Mouse (Mus musculus) mouse embryonic stem cell (cell line): ENCODE measurements around the gene Pard3.

ENCODE experiments used
- in situ Hi-C, 2 experiments: fragments of 300-500 bp; cut with MboI; formaldehyde crosslinking; loops; 1 replicate in 1 of 2; 3 replicates in 1 of 2; pipeline ENCODE4 v1.14.3; 2019 to 2020; ENCODE audit warnings: low sequenced_read_pairs in 2 of 2, low pct_unique_long_range_greater_than_20kb in 1 of 2, mixed read lengths in 1 of 2; ENCODE audit not compliant: unreplicated experiment in 1 of 2

Gene Pard3

DNA sequence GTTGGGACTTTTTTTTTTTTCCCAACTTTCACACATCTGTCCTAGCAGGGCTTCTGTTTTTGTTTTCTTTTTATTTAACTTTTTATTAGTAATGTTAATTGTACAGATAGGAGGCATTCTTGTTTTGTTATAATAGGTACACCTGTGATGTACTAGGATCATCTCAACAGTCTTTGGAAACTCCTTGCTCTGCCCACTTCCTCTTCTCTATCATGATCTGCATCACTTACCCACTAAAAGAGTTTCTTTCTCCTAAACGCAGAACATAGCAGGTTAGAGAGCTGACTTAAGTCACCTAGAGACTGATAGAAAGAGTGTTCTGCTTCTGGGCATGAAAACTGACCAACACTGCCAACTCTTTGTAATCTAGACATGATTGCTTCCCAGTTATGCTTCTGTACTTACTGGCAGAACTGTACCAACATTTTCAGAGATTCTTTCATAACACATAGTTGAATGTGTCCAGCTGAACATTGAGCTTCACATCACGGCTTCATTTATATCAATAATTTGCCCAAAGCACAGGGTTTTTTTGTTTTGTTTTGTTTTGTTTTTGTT is 398.8 kb downstream of the Pard3 start:
- in situ Hi-C loops, result no loop called here

DNA sequence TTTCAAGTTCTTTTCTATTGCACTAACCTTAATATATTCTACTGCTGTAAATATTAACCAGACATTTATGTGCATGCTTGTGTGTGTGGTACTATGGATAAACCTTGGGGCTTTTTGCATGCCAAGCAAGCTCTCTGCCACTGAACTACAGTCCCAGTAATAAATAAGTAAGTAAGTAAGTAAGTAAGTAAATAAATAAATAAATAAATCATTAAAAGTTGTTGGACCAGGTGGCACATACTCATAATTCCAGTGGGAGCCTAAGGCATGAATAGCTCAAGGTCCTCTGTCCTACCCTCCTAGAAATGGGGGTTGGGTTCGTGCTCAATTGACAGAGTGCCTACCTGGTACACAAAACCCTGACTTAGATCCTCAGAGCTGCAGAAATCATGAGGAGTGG is 400.6 kb downstream of the Pard3 start:
- in situ Hi-C loops, result no loop called here

DNA sequence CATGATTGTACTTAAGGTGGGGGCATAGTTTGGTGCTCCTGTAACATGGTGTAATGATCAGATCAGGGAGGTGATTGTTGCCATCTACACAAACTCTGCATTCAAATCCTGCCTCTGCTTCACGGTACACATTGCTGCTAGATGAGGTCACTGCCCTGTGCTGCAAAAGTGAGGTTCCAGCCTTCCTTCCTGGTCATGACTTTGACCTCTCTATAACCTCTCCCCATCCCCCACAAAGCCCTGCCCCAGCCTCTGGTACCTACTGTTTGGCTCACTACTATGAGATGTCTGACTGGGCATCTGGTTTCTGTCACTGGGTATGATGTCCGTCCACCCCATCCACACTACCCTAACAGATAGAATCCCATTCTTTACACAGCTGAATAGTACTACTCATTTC is 408.5 kb downstream of the Pard3 start:
- in situ Hi-C loops, result no loop called here

DNA sequence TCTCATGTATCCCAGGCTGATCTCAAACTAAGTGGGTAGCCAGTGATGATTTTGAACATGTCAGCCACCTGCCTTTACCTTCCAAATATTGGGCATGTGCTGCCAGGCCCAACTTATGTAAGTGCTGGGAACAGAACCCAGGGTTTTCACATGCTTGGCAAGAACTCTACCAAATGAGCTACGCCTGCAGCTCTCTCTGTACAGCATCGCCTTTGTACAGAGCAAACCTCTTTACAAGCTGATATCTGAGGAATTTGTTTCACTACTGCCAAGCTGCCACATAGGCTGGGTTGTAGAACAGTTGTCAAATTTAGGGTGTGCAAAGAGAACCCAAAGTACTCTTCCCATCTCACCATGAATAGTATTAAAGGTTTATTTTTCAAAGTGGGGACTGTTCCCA is 416.3 kb downstream of the Pard3 start:
- in situ Hi-C loops, result no loop called here

DNA sequence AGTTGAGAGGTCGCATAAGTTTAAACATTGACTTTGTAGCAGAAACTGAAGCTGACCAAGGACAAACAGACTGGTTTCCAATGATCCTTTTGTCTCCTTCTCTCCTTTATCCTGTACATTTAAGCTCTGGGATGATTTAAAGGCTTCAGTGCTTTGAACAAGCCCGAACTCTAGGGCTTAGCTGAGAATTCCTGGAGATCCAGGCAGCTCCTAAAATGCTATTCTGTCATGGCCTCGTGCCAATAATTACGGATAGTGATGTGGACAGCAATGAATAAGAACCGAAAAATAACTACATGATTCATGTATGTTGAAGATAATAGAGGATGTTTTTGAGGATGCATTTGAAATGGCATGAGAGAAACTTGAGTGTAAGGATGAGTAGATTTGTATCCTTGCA is 421.9 kb downstream of the Pard3 start:
- in situ Hi-C loops, result no loop called here

DNA sequence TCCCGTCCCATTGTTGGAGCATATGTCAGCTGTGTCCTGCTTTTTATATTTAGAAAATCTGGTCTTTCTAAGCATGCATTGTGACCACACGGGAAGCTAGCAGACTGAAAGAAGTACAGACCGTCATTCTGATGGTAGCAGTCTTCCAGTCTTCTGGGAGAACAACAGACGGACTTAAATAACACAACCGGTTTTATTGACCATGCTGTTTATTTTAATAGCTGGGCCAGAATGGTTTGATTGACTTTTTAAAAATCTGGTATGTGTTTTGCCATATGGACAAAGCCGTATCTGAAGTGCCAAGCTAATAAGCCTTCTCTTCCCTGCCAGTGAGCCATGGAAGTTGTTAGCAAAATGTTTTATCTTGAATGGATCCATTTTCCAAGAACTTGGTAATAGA is 428.3 kb downstream of the Pard3 start:
- in situ Hi-C loops, result no loop called here

DNA sequence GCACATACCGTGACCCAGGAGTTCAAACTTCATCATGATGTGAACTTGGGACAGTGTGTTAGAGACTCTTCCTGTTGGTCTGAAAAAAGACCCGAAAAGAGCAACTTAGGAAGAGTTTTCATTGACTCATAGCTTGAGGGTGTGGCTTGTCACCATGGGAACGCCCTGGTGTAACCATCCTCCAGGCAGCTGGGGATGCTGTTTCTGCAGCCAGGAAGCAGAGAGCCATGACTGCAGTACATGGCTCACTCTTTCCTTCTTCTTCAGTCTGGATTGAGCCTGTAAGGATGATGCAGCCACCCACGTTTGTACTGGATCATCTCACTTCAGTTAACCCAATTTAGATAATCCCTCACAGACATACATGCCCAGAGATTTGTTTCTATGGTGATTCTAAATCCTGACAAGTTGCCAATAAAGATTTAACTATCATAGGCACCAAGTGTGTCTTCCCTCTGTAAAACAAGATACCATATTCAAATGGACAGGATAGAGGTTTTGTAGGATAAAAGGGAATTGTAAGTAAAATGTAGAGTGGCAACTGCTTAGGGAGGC is 431.6 kb downstream of the Pard3 start:
- in situ Hi-C loops, result no loop called here

DNA sequence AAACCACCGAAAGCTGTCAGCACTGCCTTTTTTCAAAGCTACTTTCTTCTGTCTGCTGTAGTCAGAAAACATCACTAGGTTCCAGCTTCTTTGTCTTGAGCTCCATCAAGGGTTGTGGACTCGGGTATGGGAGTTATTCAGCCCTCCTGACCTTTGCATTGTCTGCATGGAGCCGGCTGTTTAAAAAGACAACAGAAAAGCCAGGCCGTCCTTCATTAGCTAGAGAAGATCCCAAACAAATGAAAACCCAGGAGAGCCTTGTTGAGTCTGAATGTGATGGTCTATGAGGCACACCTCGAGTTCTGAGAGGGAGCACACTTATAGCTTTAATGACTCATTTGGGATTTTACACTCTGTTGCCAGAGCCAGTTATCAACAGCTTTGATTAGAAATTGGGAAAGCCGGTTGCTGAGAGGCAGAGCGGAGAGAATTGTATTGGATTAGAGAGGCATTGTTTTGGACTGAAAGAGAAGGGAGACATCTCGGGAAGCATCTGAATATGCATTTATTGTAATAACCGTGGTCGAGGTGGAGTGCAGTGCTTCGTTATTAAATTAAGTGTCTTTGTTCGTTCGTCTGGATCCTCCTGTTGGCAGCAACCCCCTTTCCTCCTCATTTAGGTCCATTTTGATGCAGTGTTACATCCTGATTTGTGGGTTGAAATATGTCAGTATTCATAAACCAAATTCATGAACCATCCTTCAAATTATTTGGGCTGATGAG is 435.5 kb downstream of the Pard3 start:
- in situ Hi-C loops, result no loop called here

DNA sequence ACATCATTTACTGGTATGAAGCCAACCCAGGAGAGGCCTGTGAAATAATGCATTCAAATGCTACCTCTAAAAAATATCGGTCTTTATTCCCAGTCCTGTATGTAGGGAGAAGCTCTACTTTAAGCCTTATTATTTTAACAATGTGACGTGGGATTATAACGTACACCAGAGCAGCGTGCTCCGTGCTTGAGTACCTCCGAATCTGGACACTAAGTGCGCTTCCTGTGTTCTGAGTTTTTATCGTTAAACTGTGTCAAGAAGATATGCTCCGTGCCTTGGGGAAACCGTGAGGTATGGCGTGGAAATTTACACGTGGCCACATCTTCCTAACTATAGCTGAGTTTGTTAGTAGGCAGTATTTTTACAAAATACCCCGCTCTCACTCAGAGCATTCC is 436.0 kb downstream of the Pard3 start:
- in situ Hi-C loops, result no loop called here

DNA sequence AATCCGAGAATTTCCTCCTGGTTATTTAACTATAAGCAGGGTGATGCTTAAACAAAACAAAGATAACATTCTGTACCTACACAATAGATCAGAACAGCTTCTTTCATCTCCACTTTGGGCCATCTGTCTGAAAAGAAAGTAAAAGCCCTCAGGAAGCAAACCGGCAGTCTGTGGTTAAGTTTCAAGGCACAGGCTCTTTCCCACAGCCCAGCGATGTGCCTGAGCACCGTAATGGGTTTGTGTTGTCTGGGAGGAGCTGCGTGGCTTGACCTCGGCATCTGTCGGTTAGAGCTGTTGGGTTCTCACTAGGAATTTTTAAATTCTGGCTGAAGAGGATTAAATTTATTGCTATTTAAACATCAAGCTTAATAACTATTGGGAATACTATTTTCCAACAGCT is 436.5 kb downstream of the Pard3 start:
- in situ Hi-C loops, result no loop called here

DNA sequence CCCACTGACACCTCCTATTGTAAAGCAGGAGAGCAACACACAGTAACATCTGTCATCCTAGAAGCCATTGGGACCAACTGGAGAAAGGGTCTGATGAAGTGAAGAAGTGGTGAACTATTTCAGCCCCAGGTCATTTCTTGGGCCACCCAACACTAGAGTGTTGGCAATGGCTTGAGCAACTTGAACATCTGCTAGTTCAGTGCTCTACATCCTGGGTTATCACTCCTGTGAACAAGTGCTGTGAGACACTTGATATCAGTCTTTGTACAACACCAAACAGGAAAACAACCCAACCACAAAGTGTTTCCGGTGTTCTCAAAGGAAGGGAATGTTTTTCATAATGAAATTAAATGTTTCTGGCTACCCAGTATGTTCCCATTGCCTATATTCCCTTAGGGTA is 438.1 kb downstream of the Pard3 start:
- in situ Hi-C loops, result no loop called here

DNA sequence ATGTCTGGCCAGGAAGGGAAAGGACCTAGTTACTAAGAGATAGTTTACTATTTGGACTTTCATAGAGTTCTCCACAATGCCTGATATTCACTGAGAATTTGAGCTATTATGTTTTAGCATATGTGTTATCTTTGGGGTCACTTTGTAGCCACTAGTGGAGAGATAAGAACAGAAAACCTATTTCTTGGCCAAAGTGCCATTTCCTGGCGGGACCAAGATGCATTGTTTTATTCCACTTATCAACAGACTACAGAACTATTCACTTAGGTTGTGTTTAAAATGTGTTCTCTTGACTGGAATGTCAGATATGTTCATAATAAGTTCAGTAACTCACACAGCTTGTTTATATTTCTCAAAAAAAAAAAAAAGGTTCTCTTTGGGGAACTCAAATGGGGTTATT is 441.6 kb downstream of the Pard3 start:
- in situ Hi-C loops, result no loop called here

DNA sequence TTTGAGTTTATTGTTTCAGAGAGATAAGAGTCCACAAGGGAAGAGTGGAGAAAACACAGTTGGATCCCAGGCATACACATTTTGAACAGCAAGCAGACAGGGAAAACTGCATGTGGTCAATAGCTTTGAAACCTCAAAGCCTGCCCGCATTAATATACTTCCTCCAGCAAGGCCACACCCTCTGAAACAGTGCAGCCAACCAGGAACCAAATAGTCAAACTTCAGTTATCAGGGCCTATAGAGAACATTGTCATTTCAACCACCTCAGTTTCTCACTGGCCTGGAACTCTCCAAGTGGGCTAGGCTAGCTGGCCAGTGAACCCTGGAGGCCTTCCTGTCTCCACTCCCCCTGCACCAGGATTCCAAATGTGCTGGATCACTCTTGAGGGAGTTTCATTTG is 442.6 kb downstream of the Pard3 start:
- in situ Hi-C loops, result no loop called here

DNA sequence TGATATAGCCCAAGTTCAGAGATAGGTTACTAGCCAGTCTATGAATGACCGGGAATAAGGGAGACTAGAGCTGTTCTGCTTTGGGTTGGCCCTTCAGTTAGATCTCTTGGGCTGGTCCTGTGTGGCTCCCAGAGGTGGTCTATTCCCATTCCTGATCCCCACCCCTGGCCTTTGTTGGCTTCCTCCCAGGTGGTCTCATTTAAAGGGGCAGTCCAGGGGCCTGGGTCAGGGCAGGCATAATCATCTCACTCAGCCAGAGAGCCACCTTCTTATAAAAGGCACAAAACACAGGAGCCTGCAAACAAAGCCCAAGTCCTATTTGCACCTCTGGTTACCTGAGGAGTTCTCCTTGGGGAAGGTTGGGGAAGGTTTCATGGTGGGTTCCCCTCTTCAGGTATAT is 447.6 kb downstream of the Pard3 start:
- in situ Hi-C loops, result no loop called here

DNA sequence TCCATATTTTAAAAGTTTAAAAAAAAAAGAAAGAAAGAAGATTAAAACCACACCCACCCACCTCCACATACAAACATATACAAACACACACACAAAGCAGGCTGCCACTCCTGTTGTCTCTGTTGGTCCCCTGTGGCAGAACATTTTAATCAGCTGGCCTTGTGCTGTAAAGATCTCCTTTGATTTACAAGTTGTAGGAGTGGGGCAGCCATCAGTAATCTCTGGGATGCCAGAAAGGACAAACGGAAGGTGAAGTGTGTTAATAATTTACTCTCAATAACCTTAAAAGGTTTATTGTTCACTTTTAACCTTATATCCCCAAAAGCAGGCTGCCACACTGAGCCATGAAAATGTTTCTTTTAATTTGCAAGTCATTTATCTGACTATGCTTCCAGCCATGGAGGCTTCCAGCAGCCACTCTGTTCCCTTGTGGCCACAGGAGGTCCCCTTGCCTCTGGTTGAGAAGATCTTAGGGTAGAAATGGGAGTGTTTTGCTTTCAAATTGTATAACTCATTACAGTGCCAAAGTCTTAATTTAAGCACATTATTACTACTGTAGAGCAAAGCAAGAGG is 448.4 kb downstream of the Pard3 start:
- in situ Hi-C loops, result no loop called here

DNA sequence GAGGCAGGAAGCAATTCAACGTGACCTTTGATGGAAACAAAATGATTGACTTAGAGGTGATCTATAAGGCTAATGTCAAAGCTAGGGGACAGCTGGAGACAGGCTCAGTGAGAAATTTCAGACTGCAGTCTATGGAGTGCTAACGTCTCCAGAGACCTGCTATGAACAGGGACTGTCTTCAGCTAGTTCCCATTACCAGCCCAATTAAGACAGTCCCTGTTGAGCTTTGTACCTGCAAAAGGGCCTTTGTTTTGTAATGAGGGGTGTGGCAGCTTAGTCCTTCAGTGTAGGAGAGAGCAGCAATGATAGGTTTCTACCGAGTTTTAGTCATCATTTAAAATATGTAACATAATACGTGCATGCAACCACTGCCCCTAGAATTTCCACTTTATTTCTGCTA is 448.9 kb downstream of the Pard3 start:
- in situ Hi-C loops, result no loop called here

DNA sequence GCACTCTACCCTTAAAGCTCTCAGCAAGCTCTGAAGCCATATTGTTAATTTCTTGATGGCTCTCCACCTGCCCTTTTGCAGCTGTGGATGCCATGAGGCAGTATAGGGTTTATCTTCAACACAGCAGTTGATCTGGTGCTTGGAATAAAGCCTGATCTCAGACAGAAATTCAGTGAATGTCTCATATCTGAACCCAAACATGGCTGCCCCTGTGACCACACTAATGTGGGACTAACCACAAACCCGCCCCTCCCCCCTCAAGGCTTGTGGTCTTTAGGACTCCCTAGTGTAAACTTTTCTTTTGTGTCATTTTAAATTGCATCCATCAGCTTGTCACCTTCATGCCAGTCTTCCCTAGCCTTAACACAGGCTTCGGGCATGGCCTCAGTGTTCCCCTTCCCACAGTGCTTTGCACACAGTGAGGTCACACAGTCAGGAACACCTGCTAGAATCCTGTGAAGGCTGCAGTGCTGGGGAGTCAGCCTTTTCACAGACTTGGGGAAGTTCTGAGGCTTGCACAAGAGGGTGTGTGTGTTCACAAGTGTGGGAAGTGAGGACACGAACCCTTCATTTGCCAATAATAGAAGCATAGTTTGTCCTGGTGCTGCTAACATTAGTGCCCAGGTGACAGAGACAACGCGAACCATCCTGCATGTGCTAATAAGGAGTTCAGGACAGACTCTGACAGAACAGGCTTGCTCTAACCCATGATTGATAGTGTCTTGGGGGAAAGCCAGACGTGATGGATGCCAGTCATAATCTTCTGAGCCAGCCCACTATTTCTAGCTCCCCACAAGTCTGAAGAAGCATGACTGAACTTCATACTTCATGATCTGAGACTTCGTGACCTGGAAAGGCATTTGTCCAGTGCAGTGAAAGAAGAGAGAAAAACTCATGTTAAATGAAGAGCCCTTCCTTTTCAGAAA is 451.4 kb downstream of the Pard3 start:
- in situ Hi-C loops, result no loop called here

DNA sequence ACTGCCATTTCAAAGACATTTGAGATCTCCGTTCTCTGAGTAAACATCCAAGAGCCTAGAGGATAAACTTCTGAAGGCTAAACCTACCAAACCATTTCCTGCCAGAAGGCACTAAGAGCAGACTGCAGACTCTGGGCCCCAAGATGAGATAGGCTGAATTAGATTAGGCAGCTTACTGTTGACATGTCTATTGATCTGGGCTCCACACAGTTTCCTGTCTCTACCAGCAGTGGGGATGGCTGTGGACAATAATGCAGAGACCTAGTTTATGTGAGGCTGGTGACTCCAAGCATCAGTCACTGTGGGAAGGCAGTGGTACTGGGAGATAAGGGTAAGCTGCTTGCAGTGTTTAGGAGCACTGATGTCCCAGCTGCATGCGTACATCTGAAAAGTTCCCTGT is 452.4 kb downstream of the Pard3 start:
- in situ Hi-C loops, result no loop called here

DNA sequence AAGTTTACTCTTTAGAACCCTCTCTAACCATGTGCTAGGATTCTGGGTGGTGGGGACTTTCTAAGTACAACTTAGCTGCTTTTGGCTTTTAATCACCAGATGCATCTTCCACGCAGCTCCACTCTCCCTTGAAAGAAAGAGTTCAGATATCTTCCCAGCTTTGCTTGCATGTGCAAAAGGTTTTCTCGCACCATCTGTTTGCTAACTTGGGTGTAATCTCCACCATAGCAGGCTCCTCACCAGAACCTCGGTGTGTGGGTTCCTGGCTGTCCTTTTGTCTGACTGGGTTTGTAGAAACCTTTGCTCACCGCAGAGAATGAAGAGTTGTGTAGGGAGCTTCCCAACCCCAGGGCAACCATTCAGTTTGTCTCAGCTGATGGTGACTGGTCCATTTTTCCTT is 462.0 kb downstream of the Pard3 start:
- in situ Hi-C loops, result no loop called here
